Mouse (Mus musculus) embryonic facial prominence, embryonic 13.5 days (tissue): ENCODE data around the gene Gdap1l1. TPM values are rescaled to one million over a fixed set of nuclear protein-coding genes. Genes with fewer than 3 reads are reported as not detected.

Experiments
- ATAC-seq: fragments of 200-750 bp; cut with Nextera tagmentation; 2 replicates; pipeline ENCODE4 v1.8.0; 2017; ENCODE audit warnings: low read depth; ENCODE audit not compliant: insufficient number of reproducible peaks, insufficient read depth, low FRiP score, low TSS enrichment
- H3K27ac ChIP-seq: fragments of 300-500 bp; sonication (generic); 2 replicates; pipeline ENCODE4 v1.5.1; 2015; ENCODE audit warnings: moderate library complexity, mild to moderate bottlenecking, inconsistent platforms
- H3K27me3 ChIP-seq: fragments of 300-500 bp; sonication (generic); 2 replicates; pipeline ENCODE4 v1.6.1; 2015; ENCODE audit warnings: mild to moderate bottlenecking, inconsistent platforms
- H3K36me3 ChIP-seq: fragments of 300-500 bp; sonication (generic); 2 replicates; pipeline ENCODE4 v1.6.1; 2015; ENCODE audit warnings: mild to moderate bottlenecking, inconsistent platforms
- H3K4me1 ChIP-seq: fragments of 300-500 bp; sonication (generic); 2 replicates; pipeline ENCODE4 v1.6.1; 2015; ENCODE audit warnings: inconsistent platforms
- H3K4me2 ChIP-seq: fragments of 300-500 bp; sonication (generic); 2 replicates; pipeline ENCODE4 v1.6.1; 2015; ENCODE audit warnings: moderate library complexity, mild to moderate bottlenecking, inconsistent platforms
- H3K4me3 ChIP-seq: fragments of 300-500 bp; sonication (generic); 2 replicates; pipeline ENCODE4 v1.5.1; 2015; ENCODE audit warnings: mild to moderate bottlenecking, inconsistent platforms
- H3K9ac ChIP-seq: fragments of 300-500 bp; sonication (generic); 2 replicates; pipeline ENCODE4 v1.6.1; 2015; ENCODE audit warnings: mild to moderate bottlenecking, inconsistent platforms
- H3K9me3 ChIP-seq: fragments of 300-500 bp; sonication (generic); 2 replicates; pipeline ENCODE4 v1.6.1; 2016; ENCODE audit warnings: inconsistent platforms
- WGBS: fragments of 180-500 bp; shearing (Covaris S2); methylation state at CpG from one replicate; pipeline ENCODE4 v1.1.7; 2015; ENCODE audit warnings: mixed read lengths; 5-methylcytosine and 5-hydroxymethylcytosine counted together
- polyA plus RNA-seq: library from polyadenylated mRNA; unstranded; fragments of >200 nt; fragmentation: Nextera tagmentation; extraction: Ambion mirVana; gene quantifications from 2 replicates; pipeline ENCODE4 v1.2.1, GENCODE M21; 2015

Gdap1l1 gene
- polyA plus RNA-seq, 1 experiment from 2014 or later, result 1.9 TPM

DNA sequence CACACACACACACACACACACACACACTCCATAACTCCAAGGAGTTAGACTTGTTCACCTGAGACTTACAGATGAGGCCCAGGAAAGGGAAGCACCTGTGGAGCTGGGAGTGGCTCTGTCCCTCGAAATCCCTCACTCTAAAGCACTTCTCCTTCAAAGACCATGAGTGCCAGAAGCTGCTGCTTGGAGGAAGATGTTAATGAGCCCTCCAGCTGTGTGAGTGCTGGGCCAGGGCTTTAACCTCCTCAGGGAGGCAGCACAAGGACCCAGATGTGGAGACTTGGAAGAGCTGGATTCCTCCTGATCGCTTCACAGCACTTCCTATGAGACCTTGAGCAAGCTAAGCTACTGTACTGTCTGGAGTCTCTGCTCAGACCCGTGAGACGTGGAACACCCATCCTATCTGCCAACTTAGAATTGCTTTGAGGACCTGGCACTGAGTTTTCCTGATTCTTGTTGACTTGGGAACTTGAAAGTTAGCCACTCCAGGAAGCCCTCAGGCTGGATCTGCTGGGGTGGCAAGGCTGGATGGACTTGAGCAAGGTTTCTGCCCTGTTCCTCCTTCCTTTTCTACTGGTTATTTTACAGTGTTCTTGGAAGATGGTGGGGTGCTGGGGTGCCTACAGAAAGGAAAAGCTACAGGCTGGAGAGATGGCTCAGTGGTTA, 9.8 kb upstream of the Gdap1l1 start:
- no peak overlapping the region for H3K4me2 ChIP-seq
- 46% methylated on average over 4 of the region's 4 CpGs for WGBS
- H3K27ac ChIP-seq, result no peak overlapping the region
- no peaks in the 10 kb centered on the region for H3K4me1 ChIP-seq
- H3K36me3 ChIP-seq, result no peaks in the 10 kb centered on the region
- ATAC-seq, result no peak
- H3K9ac ChIP-seq, result no peak overlapping the region
- no peak overlapping the region for H3K4me3 ChIP-seq
- no peaks in the 10 kb centered on the region for H3K9me3 ChIP-seq
- no peaks in the 10 kb centered on the region for H3K27me3 ChIP-seq

DNA sequence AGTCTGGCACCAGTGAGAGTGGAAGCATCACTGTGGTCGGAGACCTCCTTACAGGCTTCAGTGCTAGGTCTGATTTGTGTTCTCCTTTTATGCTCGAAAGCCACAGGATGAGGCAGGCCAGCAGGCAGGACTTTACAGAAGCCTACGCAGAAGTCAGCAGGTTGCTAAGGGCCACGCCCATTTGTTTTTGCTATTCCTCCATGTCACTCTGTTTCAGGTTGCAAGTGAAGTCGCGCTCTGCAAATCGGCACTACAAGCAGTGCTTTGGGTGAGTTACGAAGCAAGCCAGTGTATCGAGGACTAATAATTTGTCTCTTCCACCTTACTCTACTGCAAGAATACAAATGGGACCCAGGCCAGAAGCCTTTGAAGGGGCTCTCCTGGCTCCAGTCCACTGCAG, 7.0 kb upstream of the Gdap1l1 start:
- ATAC-seq, result no peak
- Histone ChIP-seq H3K36me3 (no peaks in the 10 kb centered on the region), H3K9me3 (no peaks in the 10 kb centered on the region), H3K4me2 (no peak overlapping the region), H3K4me3 (no peak overlapping the region), H3K27me3 (no peaks in the 10 kb centered on the region), H3K4me1 (no peaks in the 10 kb centered on the region), H3K9ac (no peak overlapping the region), H3K27ac (no peak overlapping the region)
- WGBS, result 87% methylated on average over 9 of the region's 9 CpGs

DNA sequence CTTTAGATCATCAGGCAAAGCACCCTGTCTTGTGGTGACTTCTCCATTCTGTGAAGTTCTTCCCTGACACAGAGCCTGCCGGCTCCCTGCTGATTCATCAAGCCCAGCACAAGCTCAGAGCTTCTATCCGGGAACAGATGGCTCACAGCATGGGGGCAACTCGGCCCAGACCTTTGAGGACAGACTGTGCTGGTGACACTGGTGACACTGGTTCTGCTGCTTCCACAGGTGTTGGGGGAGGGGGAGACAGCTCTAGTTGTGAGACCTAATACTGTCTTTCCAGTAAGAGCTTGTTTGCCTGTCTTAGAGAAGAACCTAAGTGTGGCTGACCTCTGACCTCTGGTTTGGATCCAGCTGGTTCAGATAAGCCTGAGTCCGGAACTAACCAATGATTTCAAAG, 4.3 kb upstream of the Gdap1l1 start:
- Histone ChIP-seq H3K4me3 (no peak overlapping the region), H3K4me2 (no peak overlapping the region), H3K27me3 (peaks cover 23% of the 10 kb centered on the region), H3K9me3 (no peaks in the 10 kb centered on the region), H3K9ac (no peak overlapping the region), H3K27ac (no peak overlapping the region), H3K4me1 (peaks cover 8% of the 10 kb centered on the region), H3K36me3 (no peaks in the 10 kb centered on the region)
- ATAC-seq, result no peak
- 22% methylated on average over 4 of the region's 4 CpGs for WGBS

DNA sequence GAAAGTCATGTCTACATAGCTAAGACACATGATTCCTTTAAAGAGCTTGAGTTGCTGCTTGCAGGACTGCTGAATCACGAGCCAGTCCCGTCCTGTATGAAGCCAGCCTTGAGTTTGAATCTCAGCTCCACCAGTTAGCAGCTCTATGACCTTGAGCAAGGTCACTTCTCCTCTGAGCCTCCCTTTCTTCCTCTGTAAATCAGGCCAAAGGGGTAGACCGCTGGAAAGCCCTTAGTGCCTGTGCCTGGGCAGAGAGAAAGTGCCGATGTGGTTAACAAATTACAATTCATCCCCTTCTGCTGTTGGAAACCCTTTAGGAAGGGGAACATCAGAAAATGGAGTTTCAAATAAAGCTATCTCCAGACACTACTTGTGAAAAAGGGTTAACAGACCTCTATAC, 476 bp upstream of the Gdap1l1 start:
- no peaks in the 10 kb centered on the region for H3K36me3 ChIP-seq
- no peak overlapping the region for H3K4me3 ChIP-seq
- no peak overlapping the region for H3K27ac ChIP-seq
- no peaks in the 10 kb centered on the region for H3K9me3 ChIP-seq
- H3K4me1 ChIP-seq, result peaks cover 8% of the 10 kb centered on the region
- ATAC-seq, result no peak
- no peak overlapping the region for H3K4me2 ChIP-seq
- H3K9ac ChIP-seq, result no peak overlapping the region
- 33% methylated on average over 4 of the region's 4 CpGs for WGBS
- peaks cover 33% of the 10 kb centered on the region for H3K27me3 ChIP-seq

DNA sequence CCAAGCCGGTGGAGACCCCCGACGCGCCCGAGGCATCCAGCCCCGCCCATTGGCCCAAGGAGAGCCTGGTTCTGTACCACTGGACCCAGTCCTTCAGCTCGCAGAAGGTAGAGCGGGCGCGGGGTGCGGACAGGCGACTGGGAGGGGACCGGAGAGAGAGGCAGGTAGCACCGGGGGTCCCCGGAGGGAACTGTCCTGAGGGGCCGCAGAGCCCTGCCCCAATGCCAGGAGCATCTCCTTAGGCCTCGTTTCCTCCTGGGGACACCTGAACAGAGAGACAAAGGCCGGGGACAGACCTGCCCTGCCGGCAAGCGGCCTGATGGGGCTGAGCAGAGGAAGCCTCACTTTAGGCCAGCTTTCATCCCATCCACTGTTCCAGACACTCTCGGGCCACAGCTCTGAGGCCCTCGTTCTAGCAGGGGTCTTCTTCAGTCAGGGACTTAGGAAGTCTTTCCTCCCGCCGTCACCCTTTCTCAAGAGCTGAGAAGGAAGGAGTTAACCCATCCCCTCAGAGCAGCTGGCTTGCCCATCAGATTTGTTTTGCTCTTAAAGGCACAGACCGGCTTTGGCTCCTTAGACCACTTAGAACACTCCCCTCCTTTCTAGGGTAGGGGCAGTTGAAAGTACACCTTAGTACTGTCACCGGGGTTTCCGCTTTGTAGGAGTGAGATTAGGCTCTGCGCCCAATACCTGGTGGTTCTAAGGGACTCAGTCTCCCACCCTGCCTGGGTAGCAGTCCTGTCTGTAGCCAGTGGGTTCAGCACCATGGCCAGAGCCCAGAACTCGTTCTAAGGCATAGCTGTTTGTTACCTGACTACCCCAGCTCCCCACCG, 559 bp downstream of the Gdap1l1 start:
- no peaks in the 10 kb centered on the region for H3K36me3 ChIP-seq
- WGBS, result 2% methylated on average over 30 of the region's 30 CpGs
- no peaks in the 10 kb centered on the region for H3K9me3 ChIP-seq
- ATAC-seq, result no peak
- no peak overlapping the region for H3K9ac ChIP-seq
- H3K4me1 ChIP-seq, result peaks cover 8% of the 10 kb centered on the region
- no peak overlapping the region for H3K27ac ChIP-seq
- H3K4me2 ChIP-seq, result peak overlapping the region; percentile 57
- peaks cover 33% of the 10 kb centered on the region for H3K27me3 ChIP-seq
- H3K4me3 ChIP-seq, result peak overlapping the region; percentile 30

DNA sequence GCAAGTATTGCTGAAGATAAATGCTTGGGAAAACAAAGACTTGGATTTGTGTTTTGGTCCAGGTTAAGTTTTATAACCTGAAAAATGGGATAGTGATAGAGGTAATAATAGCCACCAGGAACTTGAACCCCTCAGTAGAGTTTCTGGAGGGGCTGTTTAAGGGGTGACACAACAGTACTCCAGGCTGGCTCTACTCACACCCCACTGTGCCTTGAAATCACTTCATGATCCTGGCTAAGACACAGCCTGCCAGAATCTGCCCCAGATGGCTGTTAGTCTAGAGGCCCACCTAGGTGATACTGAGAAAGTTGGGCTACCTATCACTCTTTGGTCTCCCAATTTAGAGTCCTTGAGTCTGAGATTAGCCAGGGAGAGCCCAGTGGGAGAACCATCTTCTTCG, 1.2 kb downstream of the Gdap1l1 start:
- no peak overlapping the region for H3K9ac ChIP-seq
- WGBS, result 53% methylated on average over 1 of the region's 1 CpGs
- no peaks in the 10 kb centered on the region for H3K9me3 ChIP-seq
- no peak overlapping the region for H3K27ac ChIP-seq
- H3K27me3 ChIP-seq, result peaks cover 33% of the 10 kb centered on the region
- H3K4me2 ChIP-seq, result no peak overlapping the region
- no peak for ATAC-seq
- H3K4me1 ChIP-seq, result peaks cover 8% of the 10 kb centered on the region
- H3K36me3 ChIP-seq, result no peaks in the 10 kb centered on the region
- H3K4me3 ChIP-seq, result no peak overlapping the region

DNA sequence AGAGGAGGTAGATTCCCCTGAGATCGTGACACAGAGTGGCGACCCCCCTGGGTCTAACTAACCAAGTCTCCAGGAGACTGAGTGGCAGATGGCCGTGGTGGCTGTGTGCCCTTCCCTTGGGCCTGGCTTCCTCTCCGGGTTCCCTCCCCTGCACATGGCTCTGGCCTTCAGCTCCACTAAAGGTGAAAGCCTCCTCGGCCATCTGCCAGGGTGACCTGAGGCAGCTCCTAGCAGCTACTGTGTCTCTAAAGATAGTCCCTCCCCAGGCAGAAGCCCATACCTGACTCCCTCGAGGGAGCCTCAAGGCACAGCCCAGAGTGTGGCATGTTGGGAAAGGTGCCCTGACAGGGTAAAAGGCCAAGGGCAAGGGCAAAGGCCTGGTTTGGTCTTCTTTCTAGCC, 5.3 kb downstream of the Gdap1l1 start:
- H3K27ac ChIP-seq, result no peak overlapping the region
- H3K4me1 ChIP-seq, result peaks cover 1% of the 10 kb centered on the region
- 57% methylated on average over 6 of the region's 6 CpGs for WGBS
- no peak overlapping the region for H3K9ac ChIP-seq
- no peaks in the 10 kb centered on the region for H3K36me3 ChIP-seq
- H3K4me3 ChIP-seq, result no peak overlapping the region
- no peaks in the 10 kb centered on the region for H3K9me3 ChIP-seq
- no peak overlapping the region for H3K4me2 ChIP-seq
- ATAC-seq, result no peak
- H3K27me3 ChIP-seq, result peaks cover 14% of the 10 kb centered on the region

DNA sequence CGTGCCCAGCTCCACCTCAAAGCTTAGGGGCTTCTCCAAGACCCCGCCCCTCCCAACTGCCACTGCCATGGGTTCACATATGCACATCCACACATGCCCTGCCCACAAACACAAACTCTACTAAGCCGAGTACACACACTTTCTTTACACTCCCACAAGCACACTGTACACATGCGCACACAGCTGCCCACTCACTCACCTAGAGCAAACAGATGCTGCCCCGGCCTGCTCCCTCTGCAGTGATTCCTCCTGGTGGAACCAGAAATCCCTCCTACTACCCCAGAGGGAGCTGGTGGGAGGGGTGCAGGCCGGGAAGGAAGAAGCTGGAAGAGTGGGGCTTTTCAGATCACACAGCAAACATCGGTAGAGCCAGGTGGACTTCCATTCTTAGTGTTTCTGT, 5.7 kb downstream of the Gdap1l1 start:
- Histone ChIP-seq H3K27me3 (peaks cover 9% of the 10 kb centered on the region), H3K9me3 (no peaks in the 10 kb centered on the region), H3K4me3 (no peak overlapping the region), H3K4me2 (no peak overlapping the region), H3K36me3 (no peaks in the 10 kb centered on the region), H3K4me1 (no peaks in the 10 kb centered on the region), H3K27ac (no peak overlapping the region), H3K9ac (no peak overlapping the region)
- WGBS, result 64% methylated on average over 7 of the region's 7 CpGs
- no peak for ATAC-seq

DNA sequence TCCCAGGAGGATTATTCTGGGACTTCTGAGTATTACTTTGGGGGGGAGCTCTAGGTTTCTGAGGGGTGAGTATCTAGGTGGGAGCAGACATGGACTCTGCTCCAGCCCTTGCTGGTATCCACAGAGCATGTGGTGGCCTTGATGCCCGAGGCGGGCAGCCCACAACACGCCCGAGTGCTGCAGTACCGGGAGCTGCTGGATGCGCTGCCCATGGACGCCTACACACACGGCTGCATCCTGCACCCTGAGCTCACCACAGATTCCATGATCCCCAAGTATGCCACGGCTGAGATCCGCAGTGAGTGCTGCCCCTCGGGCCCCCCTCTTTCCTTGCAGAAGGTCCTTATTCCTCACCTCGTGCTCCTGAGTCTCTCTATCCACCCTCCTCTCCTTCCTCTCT, 9.1 kb downstream of the Gdap1l1 start:
- Histone ChIP-seq H3K27me3 (no peaks in the 10 kb centered on the region), H3K36me3 (no peaks in the 10 kb centered on the region), H3K4me1 (no peaks in the 10 kb centered on the region), H3K9ac (no peak overlapping the region), H3K4me2 (no peak overlapping the region), H3K9me3 (no peaks in the 10 kb centered on the region), H3K4me3 (no peak overlapping the region), H3K27ac (no peak overlapping the region)
- ATAC-seq, result no peak
- 86% methylated on average over 12 of the region's 12 CpGs for WGBS

DNA sequence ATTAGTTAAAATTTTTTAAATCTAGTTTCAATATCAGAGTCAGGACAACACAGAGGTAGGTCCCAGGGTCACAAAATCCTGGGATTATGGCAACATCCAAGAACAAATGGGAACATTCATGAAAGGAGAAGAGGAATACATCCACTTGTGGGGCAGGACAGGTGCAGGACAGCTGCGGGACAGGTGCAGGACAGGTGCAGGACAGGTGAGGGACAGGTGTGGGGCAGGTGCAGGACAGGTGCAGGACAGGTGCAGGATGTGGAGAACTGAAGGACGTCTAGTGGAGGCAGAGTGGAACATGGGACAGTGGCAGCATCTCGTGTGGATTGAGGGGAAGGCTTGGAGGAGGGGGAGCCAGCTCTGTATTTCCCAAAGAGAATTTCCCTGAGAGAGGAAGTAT, 11.0 kb downstream of the Gdap1l1 start:
- Histone ChIP-seq H3K27me3 (no peaks in the 10 kb centered on the region), H3K9me3 (no peaks in the 10 kb centered on the region), H3K27ac (no peak overlapping the region), H3K36me3 (no peaks in the 10 kb centered on the region), H3K4me3 (no peak overlapping the region), H3K4me2 (no peak overlapping the region), H3K9ac (no peak overlapping the region), H3K4me1 (no peaks in the 10 kb centered on the region)
- no peak for ATAC-seq
- WGBS, result 56% methylated on average over 3 of the region's 3 CpGs

DNA sequence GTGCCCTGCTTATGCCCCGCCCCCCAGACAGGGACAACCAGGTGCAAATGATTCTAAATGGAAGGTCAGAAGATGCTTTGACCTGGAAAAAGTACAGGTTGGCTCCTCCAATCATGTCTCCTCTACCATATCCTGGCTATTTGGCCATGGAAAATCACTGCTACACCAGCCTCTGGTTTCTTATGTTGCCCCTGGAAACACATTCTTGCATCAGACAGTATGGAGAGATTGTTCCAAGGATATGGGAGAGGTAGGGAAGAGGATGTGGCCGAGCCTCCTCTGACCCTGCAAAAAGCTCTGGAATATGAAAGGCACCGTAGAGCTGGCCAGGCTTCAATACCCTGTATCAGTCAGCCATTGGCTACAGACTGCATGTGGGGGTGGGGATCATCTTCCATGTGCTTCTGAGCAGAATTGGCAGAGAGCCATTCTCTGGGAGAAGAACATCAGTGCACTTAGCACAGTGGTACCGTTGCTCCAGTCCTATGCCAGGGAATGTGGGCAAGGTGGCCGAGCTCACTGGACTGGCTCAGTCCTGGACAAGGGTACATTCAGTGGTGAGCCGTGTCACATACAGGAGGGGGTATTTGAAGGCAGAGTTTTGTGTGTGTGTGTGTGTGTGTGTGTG, 12.5 kb downstream of the Gdap1l1 start:
- no peak for ATAC-seq
- no peak overlapping the region for H3K4me3 ChIP-seq
- no peaks in the 10 kb centered on the region for H3K9me3 ChIP-seq
- H3K27me3 ChIP-seq, result no peaks in the 10 kb centered on the region
- H3K4me1 ChIP-seq, result no peaks in the 10 kb centered on the region
- no peaks in the 10 kb centered on the region for H3K36me3 ChIP-seq
- H3K9ac ChIP-seq, result no peak overlapping the region
- no peak overlapping the region for H3K27ac ChIP-seq
- H3K4me2 ChIP-seq, result no peak overlapping the region
- 65% methylated on average over 6 of the region's 6 CpGs for WGBS

DNA sequence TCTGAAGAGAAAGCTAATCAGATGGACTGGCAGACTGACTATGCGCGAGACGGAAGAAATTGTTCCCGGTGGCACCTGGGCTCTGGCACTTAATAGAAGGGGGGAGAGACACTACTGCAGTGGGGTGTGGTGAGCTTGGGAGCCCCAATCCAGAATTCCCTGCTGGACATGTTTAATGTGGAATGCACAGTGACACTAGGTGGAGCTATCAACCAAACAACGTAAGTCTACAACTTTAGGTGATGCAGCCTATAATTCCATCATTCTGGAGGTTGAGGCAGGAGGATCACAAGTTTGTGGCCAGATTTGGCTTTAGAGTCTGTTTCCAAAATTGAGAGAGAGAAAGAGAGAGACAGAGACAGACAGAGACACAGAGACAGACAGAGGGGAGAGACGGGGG, 14.5 kb downstream of the Gdap1l1 start:
- ATAC-seq, result no peak
- Histone ChIP-seq H3K9me3 (no peaks in the 10 kb centered on the region), H3K4me3 (no peak overlapping the region), H3K4me2 (no peak overlapping the region), H3K36me3 (no peaks in the 10 kb centered on the region), H3K27me3 (peaks cover 1% of the 10 kb centered on the region), H3K4me1 (no peaks in the 10 kb centered on the region), H3K9ac (no peak overlapping the region), H3K27ac (no peak overlapping the region)
- WGBS, result 85% methylated on average over 6 of the region's 6 CpGs
